Mouse (Mus musculus): Measurements from ENCODE around the gene Snai3. TPM values are rescaled to one million over a fixed set of nuclear protein-coding genes. Genes with fewer than 3 reads are reported as not detected.

Snai3 gene
- polyA plus RNA-seq, 1 experiment from 2014 or later = 2.6 TPM

DNA sequence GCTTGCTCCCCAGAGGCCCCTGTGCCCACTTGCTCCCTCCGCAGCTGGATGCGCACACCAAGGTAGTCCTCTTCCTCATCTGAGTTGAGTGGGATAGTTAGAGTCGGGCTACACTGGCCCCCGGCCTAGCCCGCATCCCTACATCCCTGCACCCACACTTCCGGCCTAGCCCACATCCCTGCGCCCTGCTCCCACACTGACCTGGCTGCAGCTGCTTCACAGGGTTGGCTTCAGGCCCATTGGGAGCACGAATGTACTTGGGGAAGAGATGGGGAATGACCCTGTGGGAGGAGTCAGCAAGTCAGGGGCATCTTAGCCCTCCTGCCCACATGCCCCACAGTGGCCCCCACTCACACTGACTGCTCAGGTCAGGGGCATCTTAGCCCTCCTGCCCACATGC lies 21.9 kb upstream of the Snai3 start:
- peaks cover 96% of the 10 kb centered on the region for H3K36me3 ChIP-seq (ENCODE audit: control insufficient read depth, insufficient read depth, low read length)
- WGBS = 95% methylated on average over 8 of the region's 8 CpGs
- no peak overlapping the region for H3K4me3 ChIP-seq (ENCODE audit: control insufficient read depth in 1 of 2, insufficient read depth in 1 of 2, low read depth in 1 of 2, low read length in 2 of 2)
- no peaks in the 10 kb centered on the region for H3K27me3 ChIP-seq (ENCODE audit: control insufficient read depth, insufficient read depth, low read length)
- no peak overlapping the region for H3K27ac ChIP-seq (replicated peaks in 1 of 2; ENCODE audit: control insufficient read depth in 1 of 2, insufficient read depth in 1 of 2, low read depth in 2 of 2, low read length in 2 of 2)
- no peaks in the 10 kb centered on the region for H3K9me3 ChIP-seq (ENCODE audit: control insufficient read depth, low read length)
- no peak overlapping the region for H3K4me2 ChIP-seq (ENCODE audit: low read length)
- no peaks in the 10 kb centered on the region for H3K4me1 ChIP-seq (ENCODE audit: control insufficient read depth in 2 of 2, insufficient read depth in 2 of 2, low read length in 2 of 2)
- ATAC-seq (ENCODE audit: insufficient number of reproducible peaks, insufficient read depth, low FRiP score, low read depth) = no peak
- H3K9ac ChIP-seq (ENCODE audit: low read length) = no peak overlapping the region

DNA sequence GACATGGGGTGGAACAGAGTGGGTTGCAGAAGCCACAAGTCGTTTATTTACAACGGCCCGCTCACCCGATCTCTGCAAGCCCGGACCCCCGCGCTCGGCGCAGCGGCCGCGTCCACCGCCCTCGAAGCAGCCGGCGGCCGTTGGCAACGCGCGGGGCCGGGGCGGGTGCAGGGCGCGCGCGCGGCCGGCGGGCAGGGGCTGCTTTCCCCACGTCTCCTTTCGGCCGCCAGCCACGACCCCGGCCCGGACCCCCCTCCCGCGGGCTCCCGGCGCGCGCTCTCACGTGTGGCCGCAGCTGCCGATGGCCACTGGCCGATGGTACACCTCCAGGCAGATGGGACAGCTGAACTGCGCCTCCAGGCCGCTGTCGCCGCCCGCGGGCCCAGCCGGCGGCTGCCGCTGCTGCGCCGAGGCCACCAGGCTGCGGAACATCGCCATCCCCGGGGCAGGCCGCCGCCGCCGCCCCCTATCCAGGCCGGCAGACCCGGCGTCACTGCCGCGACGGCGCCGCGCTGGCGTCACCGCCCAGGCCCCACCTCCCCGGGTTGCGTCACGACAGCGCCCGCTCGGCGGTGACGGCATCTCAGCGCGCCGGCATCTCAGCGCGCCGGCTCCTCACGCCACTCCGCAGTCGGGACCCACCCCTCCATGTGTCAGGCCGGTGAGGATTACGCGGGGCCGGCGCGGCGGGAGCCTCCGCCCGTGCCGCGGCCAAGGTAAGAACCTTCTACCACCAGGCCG lies 15.2 kb upstream of the Snai3 start, which contains the start of the genes Rnf166 and Ctu2:
Gene Rnf166 (minus strand): TSS at position 485 of the 741 bp plus-strand sequence.
Gene Ctu2 (plus strand): TSS at position 564 of the 741 bp plus-strand sequence.
- Histone ChIP-seq H3K27ac (replicated peaks in 1 of 2; ENCODE audit: control insufficient read depth in 1 of 2, insufficient read depth in 1 of 2, low read depth in 2 of 2, low read length in 2 of 2) (peak within 1 kb of the TSS; percentile 28 to 91), H3K36me3 (ENCODE audit: control insufficient read depth, insufficient read depth, low read length) (peaks cover 60% of the 10 kb centered on the region), H3K4me2 (ENCODE audit: low read length) (peak within 1 kb of the TSS; percentile 87), H3K9ac (ENCODE audit: low read length) (peak within 1 kb of the TSS; percentile 97), H3K4me1 (ENCODE audit: control insufficient read depth in 2 of 2, insufficient read depth in 2 of 2, low read length in 2 of 2) (peaks cover 2 to 21% of the 10 kb centered on the region in 2 experiments; a peak in 3 of 4 replicates), H3K4me3 (ENCODE audit: control insufficient read depth in 1 of 2, insufficient read depth in 1 of 2, low read depth in 1 of 2, low read length in 2 of 2) (peak within 1 kb of the TSS; percentile 94 to 99), H3K27me3 (ENCODE audit: control insufficient read depth, insufficient read depth, low read length) (no peaks in the 10 kb centered on the region), H3K9me3 (ENCODE audit: control insufficient read depth, low read length) (no peaks in the 10 kb centered on the region)
- 1% methylated on average over 93 of the region's 103 CpGs for WGBS
- ATAC-seq (ENCODE audit: insufficient number of reproducible peaks, insufficient read depth, low FRiP score, low read depth) = peak; percentile 90

DNA sequence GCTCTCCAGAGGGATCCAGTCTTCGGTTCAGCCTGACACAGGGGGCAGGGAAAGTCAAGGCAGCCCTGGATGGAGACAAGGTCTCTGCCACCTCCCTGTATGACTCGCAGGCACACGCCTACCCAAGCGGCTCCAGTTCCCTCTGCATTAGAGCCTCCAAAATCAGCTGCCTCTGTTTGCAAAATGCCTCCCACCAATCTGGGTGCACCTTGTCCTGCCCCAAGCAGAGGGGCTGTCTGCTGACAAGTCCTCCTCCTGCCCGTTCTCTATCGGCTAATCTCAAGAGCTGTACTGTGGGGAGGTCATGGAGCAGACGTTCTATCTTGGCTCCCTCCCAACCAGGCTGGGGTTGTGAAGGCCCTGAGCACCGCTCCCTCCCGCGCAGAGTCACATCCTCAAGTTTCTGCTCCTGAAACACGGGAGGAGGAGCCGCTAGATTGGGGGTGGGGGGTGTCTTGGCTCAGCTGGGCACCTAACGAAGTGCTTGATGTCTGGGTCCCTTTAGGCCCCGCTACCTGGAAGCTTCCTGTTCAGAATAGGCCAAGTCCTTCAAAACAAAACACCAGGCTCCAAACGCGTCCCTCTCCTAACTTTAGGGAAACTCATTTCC lies 14.5 kb upstream of the Snai3 start:
- Histone ChIP-seq H3K4me3 (ENCODE audit: control insufficient read depth in 1 of 2, insufficient read depth in 1 of 2, low read depth in 1 of 2, low read length in 2 of 2) (peak overlapping the region; percentile 94 to 99), H3K9me3 (ENCODE audit: control insufficient read depth, low read length) (no peaks in the 10 kb centered on the region), H3K27me3 (ENCODE audit: control insufficient read depth, insufficient read depth, low read length) (no peaks in the 10 kb centered on the region), H3K9ac (ENCODE audit: low read length) (peak overlapping the region; percentile 97), H3K36me3 (ENCODE audit: control insufficient read depth, insufficient read depth, low read length) (peaks cover 62% of the 10 kb centered on the region), H3K4me2 (ENCODE audit: low read length) (peak overlapping the region; percentile 87), H3K27ac (replicated peaks in 1 of 2; ENCODE audit: control insufficient read depth in 1 of 2, insufficient read depth in 1 of 2, low read depth in 2 of 2, low read length in 2 of 2) (peak overlapping the region; percentile 28 to 91), H3K4me1 (ENCODE audit: control insufficient read depth in 2 of 2, insufficient read depth in 2 of 2, low read length in 2 of 2) (peaks cover 2 to 21% of the 10 kb centered on the region in 2 experiments; a peak in 3 of 4 replicates)
- ATAC-seq (ENCODE audit: insufficient number of reproducible peaks, insufficient read depth, low FRiP score, low read depth) = peak; percentile 37; the same call in 1 of the 2 replicates
- 2% methylated on average over 16 of the region's 16 CpGs for WGBS

DNA sequence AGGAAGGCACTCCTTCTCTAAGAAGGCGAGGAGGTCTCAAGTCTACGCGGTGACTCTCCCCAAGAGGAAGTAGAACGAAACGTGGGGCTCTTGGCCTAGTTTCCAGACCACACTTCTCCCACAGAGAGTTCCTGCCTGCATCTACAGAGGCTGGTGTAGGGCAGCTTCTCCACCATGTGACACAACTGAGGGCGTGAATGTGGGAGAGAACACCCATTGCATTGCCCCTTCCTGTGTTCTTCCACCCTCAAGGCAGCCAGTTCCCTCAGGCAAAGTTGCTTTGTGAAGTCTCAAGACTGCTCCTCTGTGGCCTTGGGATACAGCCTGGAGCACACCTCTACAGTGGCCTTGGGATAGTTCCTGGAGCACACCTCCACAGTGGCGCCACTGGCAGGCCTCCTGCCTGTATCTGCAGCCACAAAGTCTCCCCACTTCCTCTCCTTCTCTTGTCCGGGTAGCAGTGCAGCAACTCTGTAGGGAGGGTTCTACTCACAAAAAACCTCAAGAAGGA lies 13.4 kb upstream of the Snai3 start:
- Histone ChIP-seq H3K9ac (ENCODE audit: low read length) (no peak overlapping the region), H3K4me1 (ENCODE audit: control insufficient read depth in 2 of 2, insufficient read depth in 2 of 2, low read length in 2 of 2) (peaks cover 2 to 21% of the 10 kb centered on the region in 2 experiments; a peak in 3 of 4 replicates), H3K27ac (replicated peaks in 1 of 2; ENCODE audit: control insufficient read depth in 1 of 2, insufficient read depth in 1 of 2, low read depth in 2 of 2, low read length in 2 of 2) (no peak overlapping the region), H3K9me3 (ENCODE audit: control insufficient read depth, low read length) (no peaks in the 10 kb centered on the region), H3K4me3 (ENCODE audit: control insufficient read depth in 1 of 2, insufficient read depth in 1 of 2, low read depth in 1 of 2, low read length in 2 of 2) (no peak overlapping the region), H3K4me2 (ENCODE audit: low read length) (peak overlapping the region; percentile 87), H3K27me3 (ENCODE audit: control insufficient read depth, insufficient read depth, low read length) (no peaks in the 10 kb centered on the region), H3K36me3 (ENCODE audit: control insufficient read depth, insufficient read depth, low read length) (peaks cover 61% of the 10 kb centered on the region)
- no peak for ATAC-seq (ENCODE audit: insufficient number of reproducible peaks, insufficient read depth, low FRiP score, low read depth)
- 83% methylated on average over 8 of the region's 8 CpGs for WGBS

DNA sequence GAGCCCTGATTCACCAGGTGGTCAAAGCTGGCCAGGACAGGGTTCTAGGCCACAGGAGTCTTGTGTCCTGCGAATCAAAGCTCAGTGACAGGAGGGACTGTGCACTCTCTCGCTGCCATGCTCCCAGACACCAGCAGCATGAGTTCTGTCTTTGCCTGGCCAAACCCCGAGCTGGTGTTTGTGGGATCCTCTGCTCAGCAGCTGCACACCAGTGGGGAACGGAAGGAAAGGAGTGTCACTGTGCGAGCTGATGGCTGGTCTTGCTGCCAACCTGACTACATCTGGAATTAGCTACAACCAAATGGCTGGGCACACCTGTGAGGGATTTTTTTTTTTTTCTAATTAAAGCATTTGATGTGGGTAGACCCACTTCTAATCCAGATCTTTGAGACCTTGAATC lies 10.2 kb upstream of the Snai3 start:
- Histone ChIP-seq H3K4me2 (ENCODE audit: low read length) (no peak overlapping the region), H3K27ac (replicated peaks in 1 of 2; ENCODE audit: control insufficient read depth in 1 of 2, insufficient read depth in 1 of 2, low read depth in 2 of 2, low read length in 2 of 2) (no peak overlapping the region), H3K4me3 (ENCODE audit: control insufficient read depth in 1 of 2, insufficient read depth in 1 of 2, low read depth in 1 of 2, low read length in 2 of 2) (no peak overlapping the region), H3K36me3 (ENCODE audit: control insufficient read depth, insufficient read depth, low read length) (peaks cover 76% of the 10 kb centered on the region), H3K4me1 (ENCODE audit: control insufficient read depth in 2 of 2, insufficient read depth in 2 of 2, low read length in 2 of 2) (peaks cover 0 to 14% of the 10 kb centered on the region in 2 experiments; a peak in 2 of 4 replicates), H3K9ac (ENCODE audit: low read length) (no peak overlapping the region), H3K27me3 (ENCODE audit: control insufficient read depth, insufficient read depth, low read length) (no peaks in the 10 kb centered on the region), H3K9me3 (ENCODE audit: control insufficient read depth, low read length) (no peaks in the 10 kb centered on the region)
- WGBS = 79% methylated on average over 5 of the region's 5 CpGs
- no peak for ATAC-seq (ENCODE audit: insufficient number of reproducible peaks, insufficient read depth, low FRiP score, low read depth)

DNA sequence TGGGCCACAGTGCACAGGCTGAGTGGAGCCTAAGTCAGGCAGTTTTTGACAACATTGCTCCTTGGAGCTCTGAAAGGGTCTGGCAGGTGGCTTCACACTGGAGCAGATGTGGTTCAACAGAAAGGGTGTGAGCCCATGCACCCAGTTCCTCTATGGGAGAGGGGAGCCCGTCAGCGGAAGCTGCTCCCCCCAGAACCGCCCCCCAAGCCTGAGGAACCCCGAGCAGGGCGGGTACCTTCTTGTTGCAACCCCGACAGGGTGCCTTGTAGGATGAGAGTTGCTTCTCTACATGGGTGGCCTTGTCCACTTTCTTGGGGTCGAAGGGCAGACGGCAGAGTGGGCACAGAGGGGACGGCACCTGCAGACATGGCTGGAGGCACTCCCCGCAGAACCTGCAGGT lies 9.4 kb upstream of the Snai3 start:
- 89% methylated on average over 10 of the region's 10 CpGs for WGBS
- peaks cover 82% of the 10 kb centered on the region for H3K36me3 ChIP-seq (ENCODE audit: control insufficient read depth, insufficient read depth, low read length)

DNA sequence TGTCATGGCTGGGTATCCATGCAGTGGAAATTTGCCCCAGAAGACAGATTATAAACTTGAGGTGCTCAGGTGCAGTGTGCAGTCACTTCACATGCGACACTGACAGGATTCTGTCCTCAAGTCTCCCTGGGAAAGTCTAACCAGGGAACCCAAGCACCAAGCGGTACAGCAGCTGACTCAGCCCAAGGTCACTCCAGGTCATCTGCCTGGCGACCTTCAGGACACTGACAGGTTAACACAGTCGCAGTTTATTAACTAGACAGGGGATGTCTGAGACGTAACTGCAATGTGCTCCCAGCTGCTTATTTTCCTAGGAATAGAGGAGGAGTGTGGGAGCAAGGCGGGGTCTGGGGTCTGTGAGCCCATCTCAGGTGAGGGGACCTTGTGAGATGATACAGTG lies 8.9 kb upstream of the Snai3 start:
- 64% methylated on average over 6 of the region's 6 CpGs for WGBS
- H3K4me1 ChIP-seq (ENCODE audit: control insufficient read depth in 2 of 2, insufficient read depth in 2 of 2, low read length in 2 of 2) = peaks cover 0 to 6% of the 10 kb centered on the region in 2 experiments; a peak in 2 of 4 replicates
- no peak overlapping the region for H3K4me3 ChIP-seq (ENCODE audit: control insufficient read depth in 1 of 2, insufficient read depth in 1 of 2, low read depth in 1 of 2, low read length in 2 of 2)
- H3K4me2 ChIP-seq (ENCODE audit: low read length) = no peak overlapping the region
- no peaks in the 10 kb centered on the region for H3K9me3 ChIP-seq (ENCODE audit: control insufficient read depth, low read length)
- H3K9ac ChIP-seq (ENCODE audit: low read length) = no peak overlapping the region
- ATAC-seq (ENCODE audit: insufficient number of reproducible peaks, insufficient read depth, low FRiP score, low read depth) = no peak
- H3K27ac ChIP-seq (replicated peaks in 1 of 2; ENCODE audit: control insufficient read depth in 1 of 2, insufficient read depth in 1 of 2, low read depth in 2 of 2, low read length in 2 of 2) = no peak overlapping the region
- no peaks in the 10 kb centered on the region for H3K27me3 ChIP-seq (ENCODE audit: control insufficient read depth, insufficient read depth, low read length)
- H3K36me3 ChIP-seq (ENCODE audit: control insufficient read depth, insufficient read depth, low read length) = peaks cover 82% of the 10 kb centered on the region

More for the DNA sequence above, 9.4 kb upstream of the Snai3 start:
- Histone ChIP-seq H3K4me3 (ENCODE audit: control insufficient read depth in 1 of 2, insufficient read depth in 1 of 2, low read depth in 1 of 2, low read length in 2 of 2) (no peak overlapping the region), H3K9ac (ENCODE audit: low read length) (no peak overlapping the region), H3K4me1 (ENCODE audit: control insufficient read depth in 2 of 2, insufficient read depth in 2 of 2, low read length in 2 of 2) (peaks cover 0 to 12% of the 10 kb centered on the region in 2 experiments; a peak in 2 of 4 replicates), H3K9me3 (ENCODE audit: control insufficient read depth, low read length) (no peaks in the 10 kb centered on the region), H3K27ac (replicated peaks in 1 of 2; ENCODE audit: control insufficient read depth in 1 of 2, insufficient read depth in 1 of 2, low read depth in 2 of 2, low read length in 2 of 2) (no peak overlapping the region), H3K27me3 (ENCODE audit: control insufficient read depth, insufficient read depth, low read length) (no peaks in the 10 kb centered on the region), H3K4me2 (ENCODE audit: low read length) (no peak overlapping the region)
- no peak for ATAC-seq (ENCODE audit: insufficient number of reproducible peaks, insufficient read depth, low FRiP score, low read depth)
